Mouse (Mus musculus) midbrain, embryonic 16.5 days (tissue): ENCODE data around the gene Pus7l. TPM values are rescaled to one million over a fixed set of nuclear protein-coding genes. Genes with fewer than 3 reads are reported as not detected.

Experiments
- ATAC-seq: fragments of 200-750 bp; cut with Nextera tagmentation; 2 replicates; pipeline ENCODE4 v1.8.0; 2017; ENCODE audit warnings: moderate TSS enrichment
- H3K27ac ChIP-seq: fragments of 300-500 bp; sonication (generic); 2 replicates; pipeline ENCODE4 v1.5.1; 2014; ENCODE audit warnings: mild to moderate bottlenecking, low read length, mixed read lengths
- H3K27me3 ChIP-seq: fragments of 300-500 bp; sonication (generic); 2 replicates; pipeline ENCODE4 v1.6.1; 2014; ENCODE audit warnings: low read depth, low read length, mixed read lengths; ENCODE audit not compliant: control insufficient read depth, insufficient read depth
- H3K36me3 ChIP-seq: fragments of 300-500 bp; sonication (generic); 2 replicates; pipeline ENCODE4 v1.6.1; 2014; ENCODE audit warnings: mild to moderate bottlenecking, low read length, moderate library complexity, mixed read lengths; ENCODE audit not compliant: control insufficient read depth, insufficient read depth
- H3K4me1 ChIP-seq: fragments of 300-500 bp; sonication (generic); 2 replicates; pipeline ENCODE4 v1.6.1; 2014; ENCODE audit warnings: mild to moderate bottlenecking, low read length, mixed read lengths; ENCODE audit not compliant: control insufficient read depth, insufficient read depth
- H3K4me2 ChIP-seq: fragments of 300-500 bp; sonication (generic); 2 replicates; pipeline ENCODE4 v1.6.1; 2014; ENCODE audit warnings: mild to moderate bottlenecking, low read length, mixed read lengths
- H3K4me3 ChIP-seq: fragments of 300-500 bp; sonication (generic); 2 replicates; pipeline ENCODE4 v1.5.1; 2014; ENCODE audit warnings: low read depth, mild to moderate bottlenecking, low read length, moderate library complexity, mixed read lengths
- H3K9ac ChIP-seq: fragments of 300-500 bp; sonication (generic); 2 replicates; pipeline ENCODE4 v1.6.1; 2014; ENCODE audit warnings: low read depth, low read length, mixed read lengths
- H3K9me3 ChIP-seq: fragments of 300-500 bp; sonication (generic); replicated peaks from 2 replicates; pipeline ENCODE4 v1.6.1; 2014; ENCODE audit warnings: mild to moderate bottlenecking, low read length, mixed read lengths; ENCODE audit not compliant: control insufficient read depth, poor library complexity, severe bottlenecking
- WGBS: fragments of 180-500 bp; shearing (Covaris S2); extraction: QIAGEN DNeasy Blood & Tissue Kit; methylation state at CpG from one replicate; pipeline ENCODE4 v1.1.7; 2014; 5-methylcytosine and 5-hydroxymethylcytosine counted together
- polyA plus RNA-seq: library from polyadenylated mRNA; unstranded; fragments of >200 nt; fragmentation: Nextera tagmentation; extraction: Ambion mirVana; gene quantifications from 2 replicates; pipeline ENCODE4 v1.2.1, GENCODE M21; 2015

Pus7l gene
- polyA plus RNA-seq, 1 experiment from 2014 or later = 5.8 TPM

GRCm38 (mm10) chr15:94544844-94545243 is 1.5 kb upstream of the Pus7l start:
- H3K4me3 ChIP-seq = no peak overlapping the region
- no peak overlapping the region for H3K9ac ChIP-seq
- H3K27me3 ChIP-seq = no peaks in the 10 kb centered on the region
- 89% methylated on average over 4 of the region's 4 CpGs for WGBS
- peaks cover 2% of the 10 kb centered on the region; the same call in 1 of the 2 replicates for H3K4me1 ChIP-seq
- ATAC-seq = no peak
- H3K9me3 ChIP-seq = peaks cover 3% of the 10 kb centered on the region; the same call in 1 of the 2 replicates
- H3K36me3 ChIP-seq = no peaks in the 10 kb centered on the region
- no peak overlapping the region for H3K4me2 ChIP-seq
- H3K27ac ChIP-seq = no peak overlapping the region

DNA sequence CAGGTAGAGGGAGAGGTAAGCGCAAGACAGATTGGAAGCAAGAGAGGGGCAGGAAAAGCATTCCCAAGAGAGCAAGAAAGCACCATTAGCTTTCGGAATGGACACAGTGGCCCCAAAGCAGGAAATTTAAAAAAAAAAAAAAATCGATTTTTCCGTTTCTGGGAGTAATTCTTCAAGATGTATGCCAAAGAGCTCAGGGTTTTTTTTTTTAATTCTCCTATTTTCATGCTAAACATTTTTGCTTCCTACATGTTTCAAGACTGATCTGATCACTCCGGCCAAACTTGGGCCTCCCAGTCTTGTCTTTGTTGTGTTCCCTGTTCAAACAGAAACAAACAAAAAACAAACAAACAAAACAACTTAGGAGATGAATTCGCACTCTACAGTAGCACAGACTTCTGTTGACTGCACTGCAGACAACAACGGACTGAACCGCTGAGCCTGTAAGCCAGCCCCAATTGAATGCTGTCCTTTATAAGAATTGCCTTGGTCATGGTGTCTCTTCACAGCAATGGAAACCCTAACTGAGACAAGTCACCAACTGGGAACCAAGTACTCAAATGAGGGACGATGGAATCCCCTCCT is 797 bp upstream of the Pus7l start:
- peak overlapping the region; percentile 76 for H3K9ac ChIP-seq
- no peaks in the 10 kb centered on the region for H3K27me3 ChIP-seq
- peak overlapping the region; percentile 48 for H3K27ac ChIP-seq
- H3K9me3 ChIP-seq = no peaks in the 10 kb centered on the region
- peaks cover 2% of the 10 kb centered on the region; the same call in 1 of the 2 replicates for H3K4me1 ChIP-seq
- no peaks in the 10 kb centered on the region for H3K36me3 ChIP-seq
- ATAC-seq = no peak
- peak overlapping the region; percentile 88 for H3K4me3 ChIP-seq
- peak overlapping the region; percentile 67 for H3K4me2 ChIP-seq
- WGBS = 38% methylated on average over 9 of the region's 9 CpGs

DNA sequence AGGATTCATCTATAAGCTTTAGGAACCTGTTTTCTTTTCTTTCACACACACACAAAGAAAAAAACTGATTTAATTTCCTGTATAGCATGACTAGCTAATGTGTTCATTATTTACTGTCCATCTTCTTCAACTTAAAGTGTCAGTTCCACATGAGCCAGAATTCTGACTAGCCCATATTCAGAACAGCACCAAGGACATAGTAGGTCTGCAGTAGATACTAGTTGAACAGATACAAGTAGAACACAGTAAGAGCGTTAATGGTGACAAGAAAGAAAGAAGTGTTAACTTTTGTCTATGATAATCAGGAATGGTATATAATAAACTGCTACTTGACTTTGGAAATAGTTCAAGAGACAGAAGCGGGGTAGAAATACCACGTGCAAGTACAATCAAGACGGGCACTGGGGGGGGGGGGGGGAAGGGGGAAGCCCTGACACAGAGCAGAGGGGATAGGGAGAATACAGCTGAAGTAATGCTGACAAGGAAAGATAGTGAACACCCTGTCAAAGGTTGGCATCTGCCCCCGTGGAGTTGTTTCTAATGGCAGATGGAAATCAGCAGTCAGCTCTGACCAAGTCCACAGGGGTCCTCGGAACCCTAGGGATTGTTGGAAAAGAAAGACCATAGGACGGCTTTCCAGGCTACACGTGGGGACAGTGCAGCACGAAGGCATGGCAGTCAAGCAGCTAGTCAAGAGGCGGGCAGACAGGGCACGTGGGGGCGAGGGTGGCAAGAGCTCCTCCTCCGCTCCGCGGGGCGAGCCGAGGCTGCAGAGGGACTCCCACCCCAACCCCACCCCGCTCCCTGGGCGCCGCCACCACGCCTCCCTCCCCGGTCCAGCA is 559 bp downstream of the Pus7l start:
- Histone ChIP-seq H3K36me3 (no peaks in the 10 kb centered on the region), H3K27ac (peak overlapping the region; percentile 70), H3K4me2 (peak overlapping the region; percentile 67), H3K9ac (peak overlapping the region; percentile 76), H3K4me1 (peaks cover 2% of the 10 kb centered on the region; the same call in 1 of the 2 replicates), H3K4me3 (peak overlapping the region; percentile 88), H3K9me3 (no peaks in the 10 kb centered on the region), H3K27me3 (no peaks in the 10 kb centered on the region)
- ATAC-seq = peak; percentile 92
- WGBS = 8% methylated on average over 22 of the region's 22 CpGs

- Histone ChIP-seq H3K36me3 (no peaks in the 10 kb centered on the region), H3K4me2 (no peak overlapping the region), H3K9ac (no peak overlapping the region), H3K27me3 (no peaks in the 10 kb centered on the region), H3K4me3 (no peak overlapping the region), H3K9me3 (no peaks in the 10 kb centered on the region), H3K4me1 (peaks cover 2% of the 10 kb centered on the region; the same call in 1 of the 2 replicates), H3K27ac (no peak overlapping the region)
- no peak for ATAC-seq
- 92% methylated on average over 3 of the region's 3 CpGs for WGBS
These were observed 4.1 kb downstream of the Pus7l start for GRCm38 (mm10) chr15:94539296-94539695.

DNA sequence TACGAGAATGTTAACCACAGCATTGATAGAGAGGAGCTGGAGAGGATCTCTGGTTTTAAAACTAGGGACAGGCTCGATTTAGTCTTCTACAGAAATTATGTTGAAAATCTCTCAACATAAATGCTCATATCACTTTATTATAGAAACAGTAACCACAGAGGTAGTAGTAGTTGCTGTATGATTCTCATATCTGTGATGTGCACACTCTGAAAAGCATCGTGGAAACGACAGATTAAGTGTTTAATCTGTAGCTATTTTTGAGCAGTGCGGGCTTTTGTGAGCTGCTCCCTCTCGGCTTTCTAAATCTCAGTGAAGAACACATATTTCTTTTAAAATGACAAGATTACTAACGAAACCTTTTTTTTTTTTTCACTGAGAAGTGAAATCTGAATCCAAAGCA is 7.8 kb downstream of the Pus7l start:
- no peaks in the 10 kb centered on the region for H3K9me3 ChIP-seq
- H3K27ac ChIP-seq = no peak overlapping the region
- H3K4me3 ChIP-seq = no peak overlapping the region
- no peaks in the 10 kb centered on the region for H3K4me1 ChIP-seq
- no peak overlapping the region for H3K4me2 ChIP-seq
- 92% methylated on average over 7 of the region's 7 CpGs for WGBS
- peaks cover 3% of the 10 kb centered on the region; the same call in 1 of the 2 replicates for H3K36me3 ChIP-seq
- ATAC-seq = no peak
- H3K9ac ChIP-seq = no peak overlapping the region
- H3K27me3 ChIP-seq = no peaks in the 10 kb centered on the region

GRCm38 (mm10) chr15:94532956-94533355 is 10.4 kb downstream of the Pus7l start:
- Histone ChIP-seq H3K27me3 (no peaks in the 10 kb centered on the region), H3K36me3 (peaks cover 4% of the 10 kb centered on the region; the same call in 1 of the 2 replicates), H3K4me3 (no peak overlapping the region), H3K9ac (no peak overlapping the region), H3K4me2 (no peak overlapping the region), H3K4me1 (no peaks in the 10 kb centered on the region), H3K9me3 (no peaks in the 10 kb centered on the region), H3K27ac (no peak overlapping the region)
- no peak for ATAC-seq
- 92% methylated on average over 6 of the region's 6 CpGs for WGBS

- H3K4me1 ChIP-seq = no peaks in the 10 kb centered on the region
- no peak overlapping the region for H3K4me3 ChIP-seq
- peaks cover 4% of the 10 kb centered on the region; the same call in 1 of the 2 replicates for H3K36me3 ChIP-seq
- 90% methylated on average over 5 of the region's 5 CpGs for WGBS
- no peak for ATAC-seq
- H3K9ac ChIP-seq = no peak overlapping the region
- H3K4me2 ChIP-seq = no peak overlapping the region
- no peaks in the 10 kb centered on the region for H3K27me3 ChIP-seq
- H3K9me3 ChIP-seq = no peaks in the 10 kb centered on the region
- no peak overlapping the region for H3K27ac ChIP-seq
These were observed 11.0 kb downstream of the Pus7l start for GRCm38 (mm10) chr15:94532306-94532705.

DNA sequence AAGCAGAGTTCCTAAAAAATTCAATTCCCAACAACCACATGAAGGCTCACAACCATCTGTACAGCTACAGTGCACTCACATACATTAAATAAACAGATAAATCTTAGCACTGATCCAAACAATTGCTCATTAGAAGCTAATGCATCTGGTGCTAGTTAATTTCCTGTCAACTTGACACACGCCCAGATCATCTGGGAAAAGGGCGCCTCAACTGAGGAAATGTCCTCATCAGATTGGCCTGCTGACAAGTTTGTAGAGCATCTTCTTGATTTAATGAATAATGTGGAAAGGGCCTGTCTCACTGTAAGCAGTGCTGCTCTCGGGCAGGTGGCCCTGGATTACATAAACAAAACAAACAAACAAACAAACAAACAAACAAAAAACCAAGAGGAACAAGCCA is 12.8 kb downstream of the Pus7l start:
- Histone ChIP-seq H3K9me3 (no peaks in the 10 kb centered on the region), H3K36me3 (peaks cover 4% of the 10 kb centered on the region; the same call in 1 of the 2 replicates), H3K4me2 (no peak overlapping the region), H3K27ac (no peak overlapping the region), H3K4me1 (no peaks in the 10 kb centered on the region), H3K27me3 (no peaks in the 10 kb centered on the region), H3K4me3 (no peak overlapping the region), H3K9ac (no peak overlapping the region)
- no peak for ATAC-seq
- WGBS = 97% methylated on average over 3 of the region's 3 CpGs

- Histone ChIP-seq H3K27me3 (no peaks in the 10 kb centered on the region), H3K9ac (no peak overlapping the region), H3K36me3 (no peaks in the 10 kb centered on the region; the same call in 1 of the 2 replicates), H3K4me2 (no peak overlapping the region), H3K27ac (no peak overlapping the region), H3K4me1 (no peaks in the 10 kb centered on the region), H3K9me3 (no peaks in the 10 kb centered on the region), H3K4me3 (no peak overlapping the region)
- no peak for ATAC-seq
- WGBS = 87% methylated on average over 12 of the region's 12 CpGs
These were observed 18.4 kb downstream of the Pus7l start for GRCm38 (mm10) chr15:94524956-94525355.
